Mouse (Mus musculus): ENCODE results near the gene Gm10662. TPM values are rescaled to one million over a fixed set of nuclear protein-coding genes. Genes with fewer than 3 reads are reported as not detected.
"Not testable (repeated sequence)": the region's sequence is repeated elsewhere in the genome, so short reads cannot be mapped to it uniquely, and the experiment has no call there.

Gm10662 gene
- polyA plus RNA-seq (2015; fragmentation: Nextera tagmentation; extraction: Ambion mirVana), result not detected in 2 replicates

DNA sequence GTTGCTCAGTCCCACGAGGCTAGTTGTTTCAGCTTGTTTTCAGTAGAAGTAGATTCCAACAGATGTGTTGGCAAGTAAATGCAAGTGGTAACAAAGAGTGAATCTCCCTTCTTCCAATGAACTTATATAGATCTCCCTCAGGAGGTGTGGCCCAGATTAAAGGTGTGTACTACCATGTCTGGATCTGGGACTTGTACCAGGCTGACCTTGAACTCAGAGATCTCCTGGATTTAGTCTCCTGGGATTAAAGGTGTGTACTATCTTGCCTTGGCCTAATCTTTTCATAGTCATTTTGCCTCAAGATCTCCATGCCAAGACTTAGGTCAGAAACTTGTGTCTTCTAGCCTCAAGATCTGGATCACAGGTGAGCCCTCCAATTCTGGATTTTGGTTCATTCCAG, at the start of gene Gm10662:
Gene Gm10662, minus strand, starts transcription at position 101 of the 400 bp plus-strand sequence.
- H3K9me3 ChIP-seq; H3K27ac ChIP-seq; H3K4me3 ChIP-seq (replicated peaks); H3K4me1 ChIP-seq (replicated peaks); H3K9ac ChIP-seq (replicated peaks); H3K27me3 ChIP-seq; ATAC-seq; H3K4me2 ChIP-seq (replicated peaks); H3K36me3 ChIP-seq: not testable (repeated sequence)
- no CpG with 5 or more reads among the region's 1 CpGs for WGBS

DNA sequence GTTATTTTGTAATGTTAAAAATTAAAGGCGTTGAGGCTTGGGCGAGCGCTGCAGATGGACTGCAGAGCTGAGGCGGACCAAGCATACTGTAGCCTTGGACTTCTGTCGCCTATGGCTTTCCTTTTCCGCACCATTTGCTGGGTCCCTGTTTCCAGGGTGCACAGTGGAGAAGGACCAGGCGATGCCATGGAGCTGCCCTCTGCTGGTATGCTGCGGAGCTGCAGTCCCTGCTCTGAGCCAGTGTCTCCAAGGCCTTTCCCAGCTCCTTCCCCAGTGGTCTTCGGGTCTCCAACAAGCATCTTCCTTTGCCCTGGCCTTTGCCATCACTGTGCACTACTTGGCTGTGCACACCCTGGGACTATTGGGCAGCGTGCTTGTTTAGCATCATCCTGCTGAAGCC, 19.2 kb upstream of the Gm10662 start:
- not testable (repeated sequence) for H3K9ac ChIP-seq (replicated peaks); H3K36me3 ChIP-seq; ATAC-seq; H3K27ac ChIP-seq; H3K9me3 ChIP-seq; H3K4me1 ChIP-seq (replicated peaks); H3K4me2 ChIP-seq (replicated peaks); H3K27me3 ChIP-seq; H3K4me3 ChIP-seq (replicated peaks)
- 82% methylated on average over 10 of the region's 10 CpGs for WGBS

Other genes with a start within 250 kb of the Gm10662 start
- gene Gm4214, start 159.8 kb downstream of the Gm10662 start, polyA plus RNA-seq (2015; fragmentation: Nextera tagmentation; extraction: Ambion mirVana), result not detected in 2 replicates
- gene Gm4216, start 124.6 kb downstream of the Gm10662 start, polyA plus RNA-seq (2015; fragmentation: Nextera tagmentation; extraction: Ambion mirVana), result not detected in 2 replicates
- not detected in 2 replicates for gene Vmn1r163, start 88.9 kb downstream of the Gm10662 start, polyA plus RNA-seq (2015; fragmentation: Nextera tagmentation; extraction: Ambion mirVana)
- not detected in 2 replicates for gene Gm8720, start 77.0 kb downstream of the Gm10662 start, polyA plus RNA-seq (2015; fragmentation: Nextera tagmentation; extraction: Ambion mirVana)
- not detected in 2 replicates for gene Vmn1r165, start 72.9 kb upstream of the Gm10662 start, polyA plus RNA-seq (2015; fragmentation: Nextera tagmentation; extraction: Ambion mirVana)
- not detected in 2 replicates for gene Vmn1r166, start 107.2 kb upstream of the Gm10662 start, polyA plus RNA-seq (2015; fragmentation: Nextera tagmentation; extraction: Ambion mirVana)
- not detected in 2 replicates for gene Gm6902, start 134.4 kb upstream of the Gm10662 start, polyA plus RNA-seq (2015; fragmentation: Nextera tagmentation; extraction: Ambion mirVana)
- not detected in 2 replicates for gene Nlrp4e, start 156.7 kb upstream of the Gm10662 start, polyA plus RNA-seq (2015; fragmentation: Nextera tagmentation; extraction: Ambion mirVana)
- gene Nlrp5, start 241.4 kb upstream of the Gm10662 start, polyA plus RNA-seq (2015; fragmentation: Nextera tagmentation; extraction: Ambion mirVana), result not detected in 2 replicates